Mouse (Mus musculus) embryo, embryonic 10 days (tissue): Measurements from ENCODE around the gene Oog1.
A peak's percentile ranks its signal among the peaks of the same experiment; 100 is the strongest.
"Not testable (repeated sequence)": the region's sequence is repeated elsewhere in the genome, so short reads cannot be mapped to it uniquely, and the experiment has no call there.

Experiments
- DNase-seq: peaks from one replicate; pipeline ENCODE4 v3.0.0-alpha.2; 2015; ENCODE audit warnings: low spot score

The Oog1 gene

GRCm38 (mm10) chr12:87602388-87602787, at the start of gene Oog1:
TSS of gene Oog1 (plus strand) at chr12:87602688.
- not testable (repeated sequence) for DNase-seq

DNA sequence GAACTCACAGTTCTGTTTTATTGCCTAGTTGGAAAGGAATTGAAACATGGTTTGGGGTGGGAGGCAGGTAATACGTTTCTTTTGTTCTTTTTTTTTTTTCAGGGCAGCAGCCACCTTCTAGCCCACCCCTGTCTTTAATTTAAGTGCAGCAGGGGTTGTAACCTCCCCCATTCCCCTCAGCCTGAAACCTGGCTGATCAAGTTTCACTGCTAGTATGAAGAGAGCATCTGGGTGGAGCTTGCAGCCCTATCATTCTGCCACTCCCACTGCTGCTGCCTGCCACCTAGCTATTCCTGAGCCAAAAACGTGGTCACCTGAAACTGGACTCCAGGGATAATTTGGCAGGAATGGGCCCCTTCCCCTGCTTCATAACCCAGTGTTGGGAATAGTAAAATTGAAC, 1.1 kb upstream of the Oog1 start:
- DNase-seq, result peak; percentile 6

- DNase-seq, result not testable (repeated sequence)
These were observed 16.1 kb downstream of the Oog1 start, which contains the start of gene Gm4027 for GRCm38 (mm10) chr12:87618569-87618968. TSS of gene Gm4027 (plus strand) at chr12:87618869.

GRCm38 (mm10) chr12:87644520-87644919, 42.0 kb downstream of the Oog1 start, which contains the start of gene Gm16381:
TSS of gene Gm16381 (minus strand) at chr12:87644620.
- DNase-seq, result not testable (repeated sequence)

DNA sequence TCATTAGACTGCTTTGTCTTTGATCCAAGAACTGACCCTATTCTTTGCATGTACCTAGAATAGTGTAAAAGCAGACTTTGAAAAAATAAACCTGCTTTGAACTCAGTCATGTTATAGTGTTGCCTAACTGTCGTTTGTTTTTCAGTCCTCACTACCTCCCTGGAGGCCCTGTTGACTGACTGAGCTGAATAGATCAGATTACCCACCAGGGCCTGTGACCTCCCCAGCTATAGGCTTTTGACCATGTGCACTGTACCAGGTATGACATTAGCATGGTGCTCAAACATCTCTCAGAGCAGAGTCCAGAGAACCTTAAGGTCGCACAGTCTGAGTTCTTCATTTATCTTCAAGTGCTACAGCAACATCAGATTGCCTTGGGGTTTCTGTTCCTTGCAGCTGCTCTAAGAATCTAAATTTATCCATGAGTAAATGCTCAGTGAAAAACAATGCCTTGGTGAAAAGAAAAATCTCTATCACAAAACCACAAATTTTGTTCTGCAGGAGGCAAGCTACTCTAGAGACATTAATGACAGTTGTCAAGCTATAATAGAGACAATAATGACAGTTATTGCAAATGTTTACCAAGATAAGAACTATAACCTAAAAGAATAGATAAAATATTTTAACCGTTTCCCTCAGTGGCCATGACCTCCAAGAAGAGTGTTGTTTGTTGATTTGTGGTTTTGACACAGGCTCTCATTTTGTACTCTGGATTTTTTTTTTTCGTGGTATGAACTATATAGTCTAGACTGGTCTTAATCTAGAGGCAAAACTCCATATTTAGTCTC, 50.6 kb downstream of the Oog1 start:
- not testable (repeated sequence) for DNase-seq
